Mouse (Mus musculus): ENCODE data around the gene Soat1.
"Not testable (repeated sequence)": the region's sequence is repeated elsewhere in the genome, so short reads cannot be mapped to it uniquely, and the experiment has no call there.

Gene Soat1

DNA sequence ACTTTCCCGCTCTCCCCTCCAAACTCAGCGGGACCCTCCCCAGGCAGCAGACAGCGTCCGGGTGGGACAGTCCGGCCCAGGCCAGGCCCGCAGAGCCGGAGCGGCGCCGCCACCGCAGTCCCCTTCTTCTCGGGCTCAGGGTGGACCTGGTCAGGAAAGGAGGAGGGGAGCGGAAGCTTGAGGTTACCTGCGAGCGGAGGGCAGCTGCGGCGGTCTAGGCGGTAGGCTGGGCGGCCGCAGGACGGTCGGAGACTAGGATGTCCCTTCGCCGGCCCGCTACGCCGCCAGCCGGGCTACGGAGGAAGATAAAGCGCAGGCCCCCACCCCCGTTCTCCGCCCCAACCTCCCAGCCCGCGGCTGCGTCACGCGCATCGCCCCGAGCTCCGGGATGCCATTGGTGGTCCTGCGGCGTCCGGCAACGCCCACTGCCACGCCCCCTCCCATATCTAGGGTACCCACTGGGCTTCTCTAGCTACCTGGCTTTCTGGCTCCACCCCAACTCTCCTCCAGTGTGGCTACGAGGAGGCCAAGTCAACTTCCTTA lies at the start of gene Soat1:
Soat1 (minus strand) TSS at position 371 of the 543 bp plus-strand sequence.
- peak; percentile 97 for DNase-seq

DNA sequence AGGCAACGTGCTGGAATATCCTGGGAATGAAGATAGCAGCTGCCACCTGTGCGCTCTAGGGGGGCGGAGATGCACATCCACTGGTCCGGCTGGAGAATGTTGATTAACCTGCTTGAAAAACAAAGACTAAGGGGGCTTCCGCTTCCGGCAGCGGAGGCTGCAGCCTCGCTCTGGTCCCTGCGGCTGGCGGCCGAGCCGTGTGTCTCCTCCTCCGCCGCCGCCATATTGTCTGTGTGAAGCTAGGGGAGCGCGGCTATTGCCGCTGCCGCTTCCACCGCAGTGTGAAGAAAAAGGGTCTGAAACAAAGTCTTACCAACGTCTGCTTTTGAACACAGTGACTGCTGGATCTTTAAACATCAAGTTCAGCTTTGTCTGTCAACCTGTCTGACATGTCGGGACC lies 49.7 kb upstream of the Soat1 start, which contains the start of gene Gm10031:
Gm10031 (plus strand) TSS at position 171 of the 400 bp plus-strand sequence.
- not testable (repeated sequence) for DNase-seq

DNA sequence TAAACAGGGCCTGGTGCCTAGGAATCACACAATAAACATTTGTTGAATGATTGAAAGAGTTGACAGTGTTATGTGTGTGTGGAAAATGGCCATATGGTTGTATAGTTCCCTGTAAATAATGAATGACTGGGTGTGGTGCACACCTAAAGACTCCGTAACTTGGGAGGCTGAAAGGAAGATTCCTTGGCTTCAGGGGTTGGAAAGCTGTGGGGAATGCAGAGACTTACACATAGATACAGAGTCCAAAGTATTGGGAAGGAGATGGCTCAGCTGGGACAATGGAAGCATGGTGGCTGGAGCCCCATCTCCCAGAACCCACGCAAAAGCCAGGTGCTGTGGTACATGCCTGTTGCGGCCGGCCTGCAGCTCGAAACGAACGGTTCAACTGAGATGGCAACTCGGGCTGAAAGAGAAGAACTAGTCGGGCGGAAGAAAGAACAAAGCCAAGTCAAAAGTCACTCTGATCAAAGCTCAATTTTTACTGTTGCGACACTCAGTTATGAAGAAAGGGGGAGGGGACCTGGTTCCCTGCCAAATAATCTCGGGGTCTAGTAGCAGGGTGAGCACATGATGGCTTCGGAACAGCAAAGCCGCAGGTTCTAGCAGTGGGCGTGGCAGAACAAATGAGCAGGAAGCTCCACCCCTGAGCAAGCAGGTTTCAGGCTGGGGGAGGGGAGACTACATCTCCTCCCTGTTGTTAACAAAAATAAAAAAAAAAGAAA lies 47.8 kb upstream of the Soat1 start:
- DNase-seq = peak; percentile 69 to 74

DNA sequence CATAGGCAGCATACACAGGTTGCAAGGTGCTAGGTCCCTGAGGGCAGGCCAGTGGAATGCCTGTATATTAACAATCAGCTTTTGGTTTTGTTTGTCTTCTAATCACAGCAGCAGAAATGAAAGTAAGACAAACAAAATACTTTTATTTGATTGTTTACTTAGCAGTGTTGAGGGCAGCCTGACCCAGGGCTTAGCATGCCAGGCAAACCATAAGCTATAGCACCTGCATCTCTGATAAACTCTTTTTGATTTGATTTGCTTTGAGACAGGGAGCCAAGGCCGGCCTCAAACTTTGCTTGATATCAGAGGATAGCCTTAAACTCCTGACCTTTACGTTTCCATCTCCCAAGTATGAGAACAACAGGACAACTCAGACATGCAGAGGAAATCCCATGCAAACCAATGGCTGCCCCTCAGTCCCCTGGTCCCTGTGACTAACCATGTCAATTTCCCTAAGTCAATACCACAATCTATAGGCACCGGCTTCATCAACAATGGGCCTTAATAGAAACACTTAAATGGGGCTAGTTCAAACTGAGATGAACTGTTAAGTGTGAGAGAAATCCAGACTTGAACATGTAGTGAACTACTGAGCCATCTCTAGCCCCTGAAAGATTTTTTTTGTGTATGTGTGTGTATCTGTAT lies 46.1 kb upstream of the Soat1 start:
- peak; percentile 11 to 15 for DNase-seq

DNA sequence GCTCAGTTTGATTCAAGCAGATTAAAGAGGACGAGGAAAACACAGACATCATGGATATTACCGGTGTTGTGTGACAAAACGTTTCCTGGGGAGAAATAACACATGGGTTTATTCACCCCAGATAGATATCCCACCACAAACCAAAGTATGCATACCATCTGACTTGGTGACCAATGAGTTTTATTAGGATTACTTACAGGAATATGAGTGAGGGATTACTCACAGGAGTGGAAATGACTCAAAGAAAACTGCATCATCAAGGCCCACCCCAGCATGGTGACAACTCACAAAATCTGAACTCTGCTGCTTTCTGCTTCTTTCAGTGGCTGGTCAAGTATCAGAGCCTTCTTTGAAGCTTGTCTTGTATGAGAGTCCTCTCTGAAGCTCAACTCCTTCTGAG lies 33.6 kb upstream of the Soat1 start:
- DNase-seq = no peak

DNA sequence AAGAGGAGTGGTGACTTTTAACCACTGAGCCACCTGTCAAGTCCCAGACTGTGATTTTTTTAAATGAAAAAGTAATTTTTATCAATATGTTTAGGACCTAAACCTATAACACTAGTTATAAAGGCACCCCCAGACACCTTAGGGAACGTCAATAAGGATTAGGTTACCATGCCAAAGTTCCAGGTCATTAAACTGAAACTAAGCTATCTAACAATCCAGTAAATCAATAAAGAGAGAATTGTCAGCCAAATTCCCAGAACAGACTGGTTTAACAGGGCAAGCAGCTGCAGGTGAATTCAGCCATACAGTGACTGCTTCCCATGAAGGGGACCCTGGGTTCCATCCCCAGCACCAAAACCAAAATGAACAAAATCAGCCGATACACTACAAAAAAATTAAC lies 31.8 kb upstream of the Soat1 start:
- no peak for DNase-seq

DNA sequence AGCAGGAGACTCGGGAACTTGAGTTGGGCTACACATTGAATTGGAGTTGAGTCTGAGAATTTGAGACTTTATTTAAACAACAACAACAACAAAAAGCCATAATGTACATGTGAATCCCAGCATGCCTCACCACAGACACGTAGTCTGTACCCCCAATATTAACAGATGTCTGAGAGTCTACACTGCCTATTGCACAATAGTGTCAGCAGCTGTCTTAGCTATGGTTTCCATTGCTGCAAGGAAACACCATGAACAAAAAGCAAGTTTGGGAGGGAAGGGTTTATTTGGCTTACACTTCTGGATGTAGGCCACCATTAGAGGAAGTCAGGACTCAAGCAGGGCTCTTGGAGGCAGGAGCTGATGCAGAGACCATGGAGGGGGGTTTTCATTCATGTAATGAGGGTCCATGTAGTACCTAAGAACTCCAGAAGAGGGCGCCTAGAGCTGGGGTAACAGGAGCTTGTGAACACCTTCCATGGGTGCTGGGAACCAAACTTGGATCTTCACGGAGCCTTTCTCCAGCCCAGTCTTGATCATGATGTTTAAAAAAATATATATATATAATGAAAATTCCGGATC lies 30.9 kb upstream of the Soat1 start:
- no peak for DNase-seq

DNA sequence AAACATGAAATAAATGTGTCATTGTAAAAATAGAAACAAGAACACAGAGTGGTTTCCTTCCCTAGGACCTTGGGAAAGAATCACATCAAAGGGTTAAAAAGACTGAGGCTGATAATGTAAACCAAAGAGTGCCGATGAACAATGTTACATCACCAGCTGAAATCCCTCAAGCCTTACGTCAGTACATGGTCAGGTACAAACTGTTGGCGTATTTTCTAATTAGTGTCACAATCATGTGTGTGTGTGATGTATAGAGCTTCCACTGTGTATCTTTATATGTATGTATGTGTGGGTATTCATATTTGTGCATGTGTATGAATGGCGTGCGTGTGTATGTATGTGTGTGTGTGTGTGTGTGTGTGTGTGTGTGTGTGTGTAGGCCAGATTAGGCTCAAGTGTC lies 22.8 kb upstream of the Soat1 start:
- no peak for DNase-seq

DNA sequence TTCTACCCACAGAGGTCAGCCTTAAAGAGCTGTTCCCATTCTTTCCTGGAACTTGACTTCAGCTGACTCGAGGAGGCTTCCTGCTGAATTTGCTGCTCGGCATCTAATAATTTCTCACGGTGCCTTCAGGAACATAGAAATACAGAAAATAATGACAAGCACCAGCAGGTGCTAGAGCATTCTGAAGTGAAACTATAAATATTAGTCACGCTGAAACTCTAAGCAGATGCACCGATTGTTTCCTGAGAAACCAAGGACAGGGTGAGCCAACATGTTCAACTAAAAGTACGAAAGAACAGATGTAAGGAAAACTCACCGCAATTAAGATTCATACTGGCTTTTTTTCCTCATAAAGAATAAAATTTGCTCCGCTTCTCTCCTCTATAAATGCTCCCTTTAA lies 20.9 kb upstream of the Soat1 start:
- DNase-seq = no peak

DNA sequence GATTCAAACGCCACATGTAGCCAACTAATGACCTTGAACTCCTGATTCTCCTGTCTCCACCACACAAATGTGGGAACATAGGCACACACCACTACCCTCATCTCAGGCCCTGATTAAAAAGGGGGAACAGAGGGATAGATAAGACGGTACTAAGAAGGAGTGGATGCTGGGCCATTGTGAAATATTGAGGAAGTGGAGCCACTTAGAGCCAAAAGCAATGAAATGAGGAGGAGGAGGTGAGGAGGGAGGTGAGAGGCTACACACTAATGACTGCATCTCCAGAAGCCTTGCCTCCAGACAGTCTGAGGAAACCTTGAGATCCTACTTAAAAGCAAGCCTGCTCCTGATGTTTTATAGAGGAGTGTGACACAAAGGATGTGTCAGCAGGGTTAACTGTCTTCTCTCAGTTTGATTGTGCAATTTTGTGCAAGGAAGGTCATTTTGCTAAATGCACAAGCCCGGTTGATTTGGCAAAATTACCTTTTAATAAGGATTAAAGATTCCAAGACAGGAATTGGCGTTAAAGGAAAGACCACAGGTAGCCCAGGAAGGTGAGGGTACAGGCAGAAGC lies 17.2 kb upstream of the Soat1 start:
- DNase-seq = no peak

DNA sequence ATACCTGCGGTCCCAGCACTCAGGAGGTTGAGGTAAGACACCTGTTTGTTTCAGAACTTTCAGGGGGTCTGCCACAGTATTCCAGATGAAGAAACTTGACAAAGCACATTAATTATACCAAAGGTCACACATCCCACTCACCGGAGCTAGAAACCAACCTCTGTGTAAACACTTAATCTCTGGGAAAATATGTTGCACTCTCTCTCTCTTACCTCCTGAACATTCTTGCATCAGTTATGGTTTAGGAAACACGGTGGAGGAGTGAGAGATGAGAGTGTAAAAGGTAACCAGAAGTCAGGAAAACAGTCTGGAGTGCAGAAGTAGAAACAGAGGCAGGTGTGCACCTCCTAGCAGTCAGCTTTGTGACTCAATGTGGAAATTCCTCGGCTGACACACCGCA lies 13.9 kb upstream of the Soat1 start:
- DNase-seq = no peak

DNA sequence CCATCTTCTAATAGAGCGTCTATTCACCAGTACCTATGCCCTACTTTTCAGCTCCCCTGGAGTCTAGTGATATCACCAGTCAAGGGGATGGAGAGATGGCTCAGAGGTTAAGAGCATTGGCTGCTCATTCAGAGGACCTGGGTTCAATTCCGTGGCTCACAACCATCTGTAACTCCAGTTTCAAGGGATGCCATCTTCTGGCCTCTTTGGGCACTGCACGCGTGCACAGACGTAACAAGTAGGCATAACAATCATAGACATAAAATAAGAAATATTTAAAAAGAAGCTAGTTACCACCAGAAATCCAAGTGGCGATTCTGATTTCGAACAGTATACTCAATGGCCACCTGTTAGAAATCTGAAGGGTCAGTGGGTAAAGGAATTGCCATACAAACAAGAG lies 13.4 kb upstream of the Soat1 start:
- DNase-seq = no peak

DNA sequence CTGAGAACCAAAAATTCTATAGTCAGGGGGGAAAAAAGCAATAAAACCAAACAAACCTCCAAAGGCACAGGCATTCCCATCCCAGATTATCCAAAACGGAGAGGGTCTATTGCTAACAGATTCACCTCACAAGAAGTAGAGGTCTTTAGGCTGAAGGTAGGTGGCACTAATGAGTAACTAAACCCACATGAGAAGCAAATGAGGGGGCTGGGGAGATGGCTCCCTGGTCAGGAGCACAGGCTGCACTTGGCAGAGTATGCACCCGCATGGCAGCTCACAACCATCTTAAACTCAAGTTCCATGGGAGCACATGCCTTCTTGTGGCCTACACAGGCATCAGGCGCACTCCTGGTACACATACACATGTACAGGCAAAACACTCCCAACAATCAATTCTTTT lies 7.7 kb upstream of the Soat1 start:
- DNase-seq = no peak

DNA sequence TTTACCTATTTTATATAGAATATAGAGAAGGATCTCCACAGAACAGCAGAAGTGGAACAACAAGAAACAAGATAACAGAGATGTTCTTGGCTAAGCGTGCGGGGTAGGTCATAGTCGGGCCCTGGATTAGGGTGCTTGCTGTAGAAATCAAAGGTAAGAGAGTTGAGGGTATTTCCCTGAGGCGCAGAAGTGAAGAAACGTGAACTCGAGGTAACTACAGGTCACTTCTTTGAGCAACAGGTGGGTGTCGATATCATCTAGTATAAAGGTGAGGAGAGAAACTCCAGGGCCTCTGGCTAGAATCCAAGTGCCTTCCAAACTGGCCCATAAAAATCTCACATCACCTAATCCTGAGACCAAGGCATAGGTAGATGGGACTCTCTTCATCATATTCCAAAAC lies 2.4 kb upstream of the Soat1 start:
- no peak for DNase-seq

DNA sequence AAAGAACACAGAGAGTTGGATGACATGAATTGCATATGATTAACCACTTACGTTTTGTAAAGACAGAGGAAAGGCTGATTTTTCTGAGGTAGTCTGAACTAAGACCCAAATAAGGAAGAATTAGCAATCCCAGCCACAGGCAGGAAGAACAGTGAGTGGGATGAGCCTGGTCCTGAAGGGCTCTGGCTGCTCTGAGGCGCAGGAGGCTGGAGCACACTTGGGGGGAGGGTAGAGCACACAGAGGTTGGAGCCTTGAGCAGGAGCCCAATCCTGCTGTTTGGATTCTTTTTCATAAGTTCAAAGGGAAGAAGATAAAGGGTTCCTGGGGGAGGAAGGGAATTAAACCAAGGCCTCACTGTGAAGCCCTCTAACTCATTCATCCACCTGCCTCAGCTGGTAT lies 1.9 kb upstream of the Soat1 start:
- DNase-seq = no peak

DNA sequence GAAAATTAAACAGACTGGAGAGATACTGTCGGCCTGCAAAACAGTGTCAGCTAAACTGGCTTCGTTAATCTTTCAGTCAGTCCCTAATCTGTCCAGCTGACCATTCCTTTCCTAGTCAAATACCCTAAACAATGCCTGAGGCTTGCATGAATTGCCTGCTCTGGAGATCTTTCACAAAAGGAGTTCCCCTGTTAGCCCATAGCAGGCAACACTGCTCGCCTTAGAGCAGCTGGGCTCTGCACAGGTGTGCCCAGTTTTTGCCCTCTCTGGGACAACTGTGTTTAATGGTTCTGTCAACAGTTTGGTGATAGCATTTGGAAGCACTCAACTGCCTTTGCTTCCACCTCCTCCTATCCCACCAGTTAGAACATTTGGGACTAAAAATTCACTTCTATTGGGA lies 723 bp upstream of the Soat1 start:
- no peak for DNase-seq

DNA sequence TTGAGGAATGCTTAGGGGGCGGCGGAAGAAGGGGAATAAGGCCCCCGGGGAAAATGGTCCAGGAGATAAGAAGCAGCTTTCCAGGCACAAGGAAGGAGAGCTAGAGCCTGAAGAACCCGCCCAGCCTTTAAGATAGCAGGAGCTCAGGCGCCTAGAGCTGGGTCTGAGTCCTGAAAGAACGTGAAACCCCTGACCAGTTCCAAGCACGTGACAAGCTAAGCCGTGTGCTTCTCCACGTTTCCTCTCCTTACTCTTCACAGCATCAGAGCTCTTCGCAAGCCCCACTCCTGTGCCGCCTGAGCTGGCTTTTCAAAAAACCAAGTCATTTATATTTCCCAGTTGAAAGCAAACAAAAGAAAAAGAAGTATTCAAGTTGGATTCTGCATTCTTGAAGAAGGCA lies 1.1 kb downstream of the Soat1 start:
- DNase-seq = peak in 1 of 2 experiments; percentile 28

DNA sequence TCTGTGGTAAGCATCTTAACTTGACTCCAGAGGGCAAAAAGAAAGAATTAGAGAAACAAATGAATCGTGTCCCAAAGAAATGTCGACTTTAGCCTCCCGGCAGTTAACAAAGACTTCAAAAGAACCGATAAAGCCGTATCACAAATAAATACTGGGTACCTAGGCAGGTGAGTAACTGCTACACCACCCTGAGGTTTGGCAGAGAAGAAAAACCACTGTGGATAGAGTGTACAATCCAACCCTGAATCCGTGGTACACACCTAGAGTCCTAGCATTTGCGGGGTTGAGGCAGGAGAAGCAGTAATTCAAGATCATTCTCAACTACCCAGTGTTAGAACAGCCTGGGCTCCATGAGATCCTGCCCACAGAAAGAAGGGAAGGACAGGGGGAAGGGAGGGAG lies 2.2 kb downstream of the Soat1 start:
- no peak for DNase-seq

DNA sequence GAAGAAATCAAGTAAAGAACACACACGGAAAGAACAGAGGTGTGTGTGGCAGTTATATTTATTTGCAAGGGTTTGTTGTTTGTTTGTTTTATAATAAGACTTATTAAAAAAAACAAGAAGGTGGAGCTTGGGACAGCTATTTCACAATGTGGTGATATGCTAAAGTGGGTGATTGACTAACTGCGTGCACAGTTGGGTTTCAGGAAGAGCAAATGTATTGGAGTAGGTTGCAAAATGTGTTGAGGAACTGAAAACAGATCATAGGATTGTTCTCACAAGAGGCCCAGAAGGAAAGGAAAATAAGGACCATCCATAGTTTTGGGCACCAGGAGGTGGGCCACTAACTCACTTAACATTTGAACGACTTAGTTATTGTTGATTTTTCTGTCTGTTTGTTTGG lies 3.1 kb downstream of the Soat1 start:
- DNase-seq = no peak

DNA sequence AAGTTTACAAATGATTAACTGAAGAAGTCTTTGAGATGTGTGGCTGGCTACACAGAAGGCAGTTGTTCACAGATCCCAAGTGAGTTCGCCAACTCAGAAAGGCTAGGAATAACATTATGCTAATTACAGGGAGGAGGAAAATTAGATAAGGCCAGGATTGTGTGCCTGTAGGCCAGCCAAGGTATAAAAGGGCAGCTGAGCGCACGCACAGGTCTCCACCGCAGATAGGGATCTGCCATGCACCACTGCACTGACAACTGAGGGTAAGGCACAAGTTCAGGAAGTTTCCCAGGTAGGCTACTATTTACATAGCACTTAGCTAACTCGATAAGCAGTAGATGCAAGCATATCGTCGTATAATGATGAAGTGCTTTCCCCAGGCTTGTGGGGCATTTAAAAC lies 3.6 kb downstream of the Soat1 start:
- peak in 1 of 2 experiments; percentile 34 for DNase-seq

DNA sequence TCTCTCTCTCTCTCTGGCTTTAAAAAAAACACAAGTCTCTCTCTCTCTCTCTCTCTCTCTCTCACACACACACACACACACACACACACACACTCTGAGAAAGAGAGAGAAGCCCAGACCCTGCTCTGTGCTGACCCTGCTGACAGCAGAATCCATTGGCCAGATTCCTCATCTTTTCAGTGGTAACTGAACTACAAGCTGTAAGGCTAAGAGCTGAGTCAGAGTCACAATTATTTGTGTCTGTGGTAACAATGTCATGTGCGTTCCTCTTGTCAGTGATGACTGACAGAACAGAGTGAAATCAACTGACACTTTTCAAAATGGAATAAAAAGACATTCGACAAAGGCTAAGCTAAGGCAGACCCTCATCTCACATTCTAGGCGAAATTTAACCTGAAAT lies 5.6 kb downstream of the Soat1 start:
- DNase-seq = no peak

DNA sequence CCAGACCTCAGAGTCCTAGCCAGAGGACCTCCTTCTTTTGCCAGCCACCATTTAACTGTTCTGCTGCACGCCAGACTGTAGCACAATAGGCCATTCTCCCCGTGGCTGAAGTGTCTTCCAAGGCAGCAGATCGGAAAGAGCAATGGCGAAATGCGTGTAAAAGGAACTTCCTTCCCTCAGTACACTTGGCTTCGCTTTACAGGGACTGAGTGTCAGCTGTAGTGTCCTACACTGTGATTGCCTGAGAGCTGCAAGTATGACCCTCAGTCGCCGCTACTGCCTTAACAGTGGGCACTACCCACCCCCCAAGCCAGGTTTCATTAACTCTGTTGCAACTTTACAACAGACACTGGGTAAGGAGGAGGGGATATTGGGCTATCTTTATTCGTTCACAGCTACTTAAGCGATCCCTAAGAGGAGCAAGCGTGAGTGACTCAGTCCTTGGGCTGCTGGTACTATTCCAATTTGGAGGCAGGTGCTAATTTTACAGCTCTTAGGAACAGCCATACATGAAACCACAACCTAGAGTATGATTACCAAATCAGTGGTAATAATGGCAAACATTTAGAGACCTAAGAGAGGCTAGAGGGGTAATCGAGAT lies 6.4 kb downstream of the Soat1 start:
- DNase-seq = peak; percentile 41 to 64

DNA sequence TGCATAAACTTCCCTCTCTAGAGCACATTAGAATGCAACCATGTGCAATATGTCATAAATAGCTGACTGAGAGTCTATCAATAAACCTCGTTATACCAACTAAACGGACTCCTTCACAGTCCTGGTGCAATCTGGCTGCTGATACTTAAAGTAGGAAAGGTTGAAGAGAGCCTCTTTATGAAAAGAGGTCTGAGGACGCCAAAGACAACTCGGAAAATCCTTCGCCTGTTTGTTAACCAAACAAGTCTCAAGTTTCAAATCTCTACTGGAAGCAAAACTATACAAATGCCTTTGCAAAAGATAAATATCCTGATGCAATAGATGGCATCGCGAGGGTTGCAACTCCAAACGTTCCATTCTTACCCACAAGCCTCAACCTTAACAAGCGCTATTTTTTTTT lies 9.2 kb downstream of the Soat1 start:
- DNase-seq = no peak
